Mouse (Mus musculus) CH12.LX (cell line): ENCODE results near the gene Zcchc24. TPM values are rescaled to one million over a fixed set of nuclear protein-coding genes. Genes with fewer than 3 reads are reported as not detected.

Experiments
- DNase-seq: peaks from one replicate; pipeline ENCODE4 v3.0.0-alpha.2; 2013; ENCODE audit errors: extremely low read depth
- H3K27ac ChIP-seq: 2 replicates; pipeline ENCODE4 v1.5.1; 2012; ENCODE audit warnings: low read depth, mild to moderate bottlenecking, control low read depth, moderate library complexity; ENCODE audit not compliant: insufficient read depth
- H3K27me3 ChIP-seq: replicated peaks from 2 replicates; pipeline ENCODE3; 2012; ENCODE audit warnings: inconsistent platforms
- H3K36me3 ChIP-seq, 2 experiments: replicated peaks in 1 of 2; 2 replicates each; pipeline versions ENCODE3 to v1.6.1; 2012; ENCODE audit warnings: inconsistent platforms in 1 of 2, low read length in 1 of 2, mild to moderate bottlenecking in 1 of 2, mixed read lengths in 1 of 2, moderate library complexity in 1 of 2; ENCODE audit not compliant: control insufficient read depth in 1 of 2, insufficient read depth in 1 of 2
- H3K4me1 ChIP-seq, 2 experiments: 2 replicates each; pipeline ENCODE4 v1.6.1; 2012; ENCODE audit warnings: inconsistent platforms in 1 of 2, moderate library complexity in 1 of 2; ENCODE audit not compliant: insufficient read depth in 2 of 2, control insufficient read depth in 1 of 2
- H3K4me2 ChIP-seq: 2 replicates; pipeline ENCODE4 v1.6.1; 2012; ENCODE audit warnings: low read depth, mild to moderate bottlenecking, control low read depth; ENCODE audit not compliant: poor library complexity, insufficient read depth, severe bottlenecking
- H3K4me3 ChIP-seq, 3 experiments: fragments of 150-350 bp in 1 of 3; sonication (generic) in 1 of 3; replicated peaks in 1 of 3; 2 replicates each; pipeline versions ENCODE3 to v1.5.1; 2011 to 2012; ENCODE audit warnings: low read depth in 2 of 3, low read length in 2 of 3, mild to moderate bottlenecking in 2 of 3, moderate library complexity in 2 of 3, control low read depth in 1 of 3, improper control_type of control experiment in 1 of 3, inconsistent platforms in 1 of 3, mixed read lengths in 1 of 3; ENCODE audit not compliant: poor library complexity in 1 of 3
- H3K79me2 ChIP-seq: replicated peaks from 2 replicates; pipeline ENCODE4 v1.6.1; 2012; ENCODE audit warnings: mild to moderate bottlenecking, moderate library complexity; ENCODE audit not compliant: control insufficient read depth, poor library complexity, insufficient read depth, severe bottlenecking; ENCODE audit errors: extremely low read depth
- H3K9ac ChIP-seq: 2 replicates; pipeline ENCODE4 v1.6.1; 2012; ENCODE audit warnings: low read depth, mild to moderate bottlenecking, control low read depth, moderate library complexity; ENCODE audit not compliant: insufficient read depth
- H3K9me3 ChIP-seq: replicated peaks from 2 replicates; pipeline ENCODE3; 2012; ENCODE audit warnings: low read length, inconsistent platforms, mixed read lengths
- BHLHE40 ChIP-seq: IDR thresholded peaks from 2 replicates; pipeline ENCODE4 v1.6.1; 2011; ENCODE audit warnings: mild to moderate bottlenecking, low read depth, low read length, improper control_type of control experiment
- CHD2 ChIP-seq: IDR thresholded peaks from 2 replicates; pipeline ENCODE4 v1.6.1; 2011; ENCODE audit warnings: low read length, improper control_type of control experiment
- E2F4 ChIP-seq: IDR thresholded peaks from 2 replicates; pipeline ENCODE4 v1.6.1; 2011; ENCODE audit warnings: low read depth, low read length, improper control_type of control experiment; ENCODE audit not compliant: insufficient replicate concordance
- ELF1 ChIP-seq: IDR thresholded peaks from 2 replicates; pipeline ENCODE4 v1.6.1; 2014; ENCODE audit warnings: low read depth, mild to moderate bottlenecking, inconsistent platforms, low read length, improper control_type of control experiment
- EP300 ChIP-seq: IDR thresholded peaks from 2 replicates; pipeline ENCODE4 v1.6.1; 2011; ENCODE audit warnings: low read length, improper control_type of control experiment
- ETS1 ChIP-seq: conservative IDR thresholded peaks from 2 replicates; pipeline ENCODE4 v1.6.1; 2012; ENCODE audit warnings: low read depth, mild to moderate bottlenecking, inconsistent platforms, low read length, improper control_type of control experiment, moderate library complexity
- HCFC1 ChIP-seq: IDR thresholded peaks from 2 replicates; pipeline ENCODE4 v1.6.1; 2012; ENCODE audit warnings: low read depth, mild to moderate bottlenecking, inconsistent platforms, low read length, improper control_type of control experiment
- IRF4 ChIP-seq: IDR thresholded peaks from 2 replicates; pipeline ENCODE4 v1.6.1; 2014; ENCODE audit warnings: low read depth, mild to moderate bottlenecking, inconsistent platforms, low read length, improper control_type of control experiment
- JUN ChIP-seq: IDR thresholded peaks from 2 replicates; pipeline ENCODE4 v1.6.1; 2011; ENCODE audit warnings: low read depth, mild to moderate bottlenecking, low read length, improper control_type of control experiment, moderate library complexity; ENCODE audit not compliant: insufficient read depth
- KAT2A ChIP-seq: IDR thresholded peaks from 2 replicates; pipeline ENCODE4 v1.6.1; 2012; ENCODE audit warnings: low read length, improper control_type of control experiment, inconsistent platforms; ENCODE audit not compliant: insufficient replicate concordance
- MAFK ChIP-seq: IDR thresholded peaks from 2 replicates; pipeline ENCODE4 v1.6.1; 2011; ENCODE audit warnings: low read length, improper control_type of control experiment; ENCODE audit not compliant: insufficient replicate concordance
- MAX ChIP-seq: IDR thresholded peaks from 2 replicates; pipeline ENCODE4 v1.6.1; 2011; ENCODE audit warnings: low read length, improper control_type of control experiment
- MAZ ChIP-seq: IDR thresholded peaks from 2 replicates; pipeline ENCODE4 v1.6.1; 2012; ENCODE audit warnings: low read depth, mild to moderate bottlenecking, inconsistent platforms, low read length, improper control_type of control experiment, moderate library complexity
- MYC ChIP-seq: IDR thresholded peaks from 2 replicates; pipeline ENCODE4 v1.6.1; 2011; ENCODE audit warnings: low read depth, mild to moderate bottlenecking, improper control_type of control experiment, low read length
- NELFE ChIP-seq: IDR thresholded peaks from 2 replicates; pipeline ENCODE4 v1.6.1; 2011; ENCODE audit warnings: low read depth, low read length, improper control_type of control experiment
- PAX5 ChIP-seq: IDR thresholded peaks from 2 replicates; pipeline ENCODE4 v1.6.1; 2012; ENCODE audit warnings: low read length, inconsistent platforms, mixed read lengths
- POLR2A ChIP-seq: IDR thresholded peaks from 2 replicates; pipeline ENCODE4 v1.6.1; 2011; ENCODE audit warnings: low read depth, mild to moderate bottlenecking, improper control_type of control experiment, low read length
- SMC3 ChIP-seq: IDR thresholded peaks from 2 replicates; pipeline ENCODE4 v1.6.1; 2011; ENCODE audit warnings: low read depth, low read length, improper control_type of control experiment
- ZC3H11A ChIP-seq: IDR thresholded peaks from 2 replicates; pipeline ENCODE4 v1.6.1; 2012; ENCODE audit warnings: low read depth, mild to moderate bottlenecking, inconsistent platforms, low read length, improper control_type of control experiment
- ZKSCAN1 ChIP-seq: IDR thresholded peaks from 2 replicates; pipeline ENCODE4 v1.6.1; 2012; ENCODE audit warnings: low read depth, inconsistent platforms, low read length, improper control_type of control experiment, borderline replicate concordance
- dilution Hi-C: fragments of 300-500 bp; cut with MboI; formaldehyde crosslinking; loops from 2 replicates; pipeline ENCODE4 v1.14.3; 2020; ENCODE audit warnings: low sequenced_read_pairs; ENCODE audit not compliant: extremely low pct_unique_long_range_greater_than_20kb, extremely low pct_ligation_motif_present
- in situ Hi-C: fragments of 300-500 bp; cut with MboI; formaldehyde crosslinking; loops from 3 replicates; pipeline ENCODE4 v1.14.3; 2019; ENCODE audit warnings: low sequenced_read_pairs, low pct_ligation_motif_present, low pct_unique_long_range_greater_than_20kb, mixed read lengths
- polyA plus RNA-seq: library from polyadenylated mRNA; unstranded; fragments of >175 nt; gene quantifications from 2 replicates; pipeline ENCODE4 v1.2.1, GENCODE M21; 2012; ENCODE audit warnings: low read depth; ENCODE audit not compliant: insufficient read length
- total RNA-seq, 2 experiments: library from RNA; depleted of rRNA; stranded (reverse); fragments of 300-350 nt in 1 of 2; fragments of >200 nt in 1 of 2; gene quantifications; 2 replicates each; pipeline ENCODE4 v1.2.3; 2012 to 2014

Gene Zcchc24
- total and polyA plus RNA-seq, 3 experiments, result 0.05 to 0.44 (median 0.08) TPM

DNA sequence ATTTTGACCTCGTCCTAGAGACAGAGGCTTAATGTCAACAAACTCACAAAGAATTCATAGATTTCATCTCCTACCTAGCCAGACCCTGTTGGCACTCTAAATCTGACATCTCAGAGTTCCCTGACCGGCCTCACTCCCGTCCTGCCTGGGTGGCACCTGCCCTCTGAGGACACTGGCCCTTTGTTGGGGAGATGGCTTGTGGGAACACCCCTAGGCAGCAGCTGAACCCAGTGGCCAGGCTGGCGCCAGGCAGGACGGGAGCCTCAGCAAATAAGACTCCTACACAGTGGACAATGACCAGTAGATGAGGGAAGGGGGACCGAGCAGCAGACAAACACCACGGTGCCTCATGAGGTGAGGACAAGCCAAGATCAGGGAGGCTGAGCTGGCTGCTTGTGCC lies 89.2 kb downstream of the Zcchc24 start:
- no peak overlapping the region for H3K27ac ChIP-seq
- no peak overlapping the region for H3K4me3 ChIP-seq

DNA sequence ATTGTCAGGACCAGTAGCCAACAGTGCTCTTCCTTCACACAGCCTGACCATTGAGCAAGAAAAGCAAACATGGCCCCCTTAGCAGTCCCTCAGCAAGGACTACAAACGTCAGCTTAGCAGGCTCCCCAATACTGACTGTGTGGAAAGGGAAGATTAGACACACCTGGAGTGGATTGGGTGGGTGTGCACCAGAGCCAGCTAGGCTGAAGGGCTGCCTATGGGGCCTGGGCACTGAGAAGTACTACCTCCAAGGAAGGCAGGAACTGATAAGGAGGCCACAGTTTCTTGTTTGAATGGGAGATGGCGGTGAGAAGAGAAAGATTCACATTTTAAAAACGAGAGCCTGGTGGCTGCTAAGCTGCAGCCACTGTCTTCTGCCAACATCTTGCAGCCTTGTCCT lies 101.3 kb downstream of the Zcchc24 start:
- H3K9ac ChIP-seq, result no peak overlapping the region

More for the DNA sequence above, 89.2 kb downstream of the Zcchc24 start:
- no peak overlapping the region for H3K4me2 ChIP-seq
- peaks cover 0 to 9% of the 10 kb centered on the region in 2 experiments; a peak in 2 of 4 replicates for H3K4me1 ChIP-seq
- H3K27me3 ChIP-seq, result peaks cover 2% of the 10 kb centered on the region
- in situ Hi-C loops, result loop anchor here (25.0 kb wide), 1 partner anchor 567 kb away; no protein-coding TSS in a partner anchor
- no peaks in the 10 kb centered on the region for H3K79me2 ChIP-seq
- no peak for TF ChIP-seq ETS1
- no peak for TF ChIP-seq ZC3H11A
- no peak for TF ChIP-seq NELFE
- no peak for TF ChIP-seq POLR2A
- TF ChIP-seq HCFC1, result no peak
- no peak for TF ChIP-seq PAX5
- TF ChIP-seq ZKSCAN1, result no peak
- no peak for TF ChIP-seq EP300
- no peak for TF ChIP-seq MAZ
- no peak for TF ChIP-seq IRF4
- TF ChIP-seq SMC3, result no peak
- TF ChIP-seq JUN, result no peak
- TF ChIP-seq MAX, result no peak
- no peak for TF ChIP-seq E2F4
- no peak for TF ChIP-seq KAT2A
- TF ChIP-seq CHD2, result no peak
- no peak for TF ChIP-seq BHLHE40
- TF ChIP-seq MAFK, result no peak
- TF ChIP-seq, all 38 proteins: peak for 0
- Histone ChIP-seq H3K9me3 (no peaks in the 10 kb centered on the region), H3K9ac (no peak overlapping the region), H3K36me3 (no peaks in the 10 kb centered on the region)
- DNase-seq, result no peak
- dilution Hi-C loops, result no loop called here

More for the DNA sequence above, 101.3 kb downstream of the Zcchc24 start:
- H3K79me2 ChIP-seq, result no peaks in the 10 kb centered on the region
- no peaks in the 10 kb centered on the region for H3K27me3 ChIP-seq
- no peak for TF ChIP-seq MYC
- TF ChIP-seq ELF1, result no peak
- in situ Hi-C loops, result no loop called here
- dilution Hi-C loops, result no loop called here
- no peak overlapping the region for H3K4me3 ChIP-seq
- H3K36me3 ChIP-seq, result peaks cover 30 to 39% of the 10 kb centered on the region in 2 experiments
- no peak overlapping the region for H3K27ac ChIP-seq
- DNase-seq, result no peak
- H3K4me2 ChIP-seq, result no peak overlapping the region
- no peaks in the 10 kb centered on the region for H3K9me3 ChIP-seq
- peaks cover 0 to 14% of the 10 kb centered on the region in 2 experiments; a peak in 1 of 4 replicates for H3K4me1 ChIP-seq
